Mouse (Mus musculus) lung, postnatal 0 days (tissue): ENCODE measurements around the gene Dgat2l6.

Experiments used
- CTCF ChIP-seq: IDR thresholded peaks from 2 replicates; pipeline ENCODE4 v1.5.1; 2016; ENCODE audit warnings: antibody characterized with exemption, mild to moderate bottlenecking
- EP300 ChIP-seq: IDR thresholded peaks from 2 replicates; pipeline ENCODE4 v1.6.1; 2016; ENCODE audit warnings: antibody characterized with exemption, mild to moderate bottlenecking, control low read depth

- TF ChIP-seq CTCF (no peak), EP300 (no peak)
Measured at GRCm38 (mm10) chrX:100516683-100517082, 8.0 kb upstream of the Dgat2l6 start.
